Mouse (Mus musculus) lung, postnatal 36 days (tissue): Measurements from ENCODE around the gene Rnase13.

Experiments used
- DNase-seq: peaks from one replicate; pipeline ENCODE4 v3.0.0; 2022; ENCODE audit warnings: mixed read lengths

Gene Rnase13

DNA sequence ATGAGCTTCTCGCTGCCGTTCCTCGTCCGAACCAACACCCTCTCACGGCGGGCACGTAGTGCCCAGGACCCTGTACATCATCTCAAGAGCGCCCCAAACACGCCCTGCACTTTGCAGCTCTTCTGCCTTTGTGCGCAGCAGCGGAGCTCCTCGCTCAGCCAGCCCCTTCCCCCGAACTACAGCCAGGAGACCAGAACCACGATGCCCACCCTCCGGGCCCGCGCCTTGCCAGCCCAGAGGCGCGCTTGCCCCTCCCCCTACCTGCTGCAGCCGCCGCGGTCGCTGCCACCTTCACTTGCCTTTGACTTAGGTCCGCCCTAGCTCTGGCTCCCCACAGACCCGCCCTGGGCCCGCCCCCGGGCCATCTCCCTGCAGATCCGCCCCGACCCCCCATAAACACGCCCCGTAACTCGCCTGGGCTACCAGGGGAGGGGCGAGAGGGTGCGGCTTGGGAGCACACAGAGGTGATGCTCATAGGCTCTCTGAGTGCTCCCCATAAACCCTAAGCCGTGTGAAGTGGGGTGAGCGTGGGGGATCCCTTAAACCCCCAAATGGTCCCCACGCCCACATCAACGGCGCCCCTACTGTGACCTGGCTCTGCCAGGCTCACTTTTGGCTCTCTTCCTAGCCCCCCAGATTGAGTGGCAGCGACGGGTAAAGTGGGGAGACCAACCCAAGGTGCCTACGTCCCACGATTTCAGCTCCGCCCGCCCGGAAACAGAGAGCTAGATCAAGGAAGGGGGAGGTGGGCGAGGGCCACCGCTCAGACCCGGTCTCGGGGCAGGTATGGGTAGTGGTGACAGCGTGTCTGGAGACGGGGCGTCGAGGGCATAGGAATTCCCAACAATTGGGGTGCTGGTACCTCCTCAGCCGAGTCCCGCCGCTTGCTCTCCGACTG is 9.3 kb downstream of the Rnase13 start:
- DNase-seq: peak; percentile 86

DNA sequence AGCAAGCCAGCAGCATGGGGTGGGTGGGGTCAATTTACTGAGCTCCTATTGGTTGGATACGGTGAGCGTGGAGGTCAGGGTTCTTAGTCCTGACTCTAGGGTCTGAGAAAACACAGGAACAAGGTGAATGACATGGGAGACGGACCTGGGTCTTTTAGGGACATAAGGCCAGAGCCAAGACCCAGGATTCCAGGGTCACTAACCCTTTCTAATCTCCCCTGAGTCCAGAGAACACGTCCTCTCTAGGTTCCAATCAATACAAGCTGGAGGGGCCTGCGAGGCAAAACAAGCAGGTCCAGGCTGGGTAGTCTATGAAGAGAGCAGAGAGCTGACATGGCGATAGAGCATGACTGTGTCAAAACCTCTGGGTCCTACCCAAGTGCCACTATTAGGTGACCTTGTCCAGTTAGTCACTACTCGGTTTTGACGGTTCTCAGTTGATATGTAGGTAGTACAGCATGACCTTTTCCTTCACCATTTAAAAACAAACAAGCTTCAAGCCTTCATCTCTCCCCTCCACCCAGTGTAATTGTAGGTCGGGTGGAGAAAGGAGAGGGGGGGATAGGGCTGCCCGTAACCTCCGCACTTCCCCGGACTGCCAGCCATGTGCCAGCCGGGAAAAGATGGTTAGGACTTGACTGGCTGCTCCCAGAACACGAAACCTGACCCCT is 10.0 kb downstream of the Rnase13 start:
- no peak for DNase-seq

DNA sequence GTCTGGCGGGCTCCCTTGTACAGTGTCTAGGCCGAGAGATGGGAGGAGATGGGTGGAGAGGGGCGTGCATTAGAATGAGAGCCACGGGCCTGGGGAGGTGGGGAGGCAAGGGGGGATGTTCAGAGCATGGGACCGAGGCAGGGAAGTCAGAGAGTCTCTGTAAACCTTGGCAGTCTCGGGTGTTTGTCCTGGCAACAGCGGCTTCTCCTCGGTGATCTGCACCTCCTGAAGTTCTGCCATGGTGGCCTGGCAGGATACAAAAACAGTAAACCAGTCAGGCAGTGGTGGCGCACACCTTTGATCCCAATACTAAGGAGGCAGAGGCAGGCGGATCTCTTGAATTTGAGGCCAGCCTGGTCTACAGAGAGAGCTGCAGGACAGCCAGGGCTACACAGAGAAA is 11.3 kb downstream of the Rnase13 start:
- DNase-seq: no peak

DNA sequence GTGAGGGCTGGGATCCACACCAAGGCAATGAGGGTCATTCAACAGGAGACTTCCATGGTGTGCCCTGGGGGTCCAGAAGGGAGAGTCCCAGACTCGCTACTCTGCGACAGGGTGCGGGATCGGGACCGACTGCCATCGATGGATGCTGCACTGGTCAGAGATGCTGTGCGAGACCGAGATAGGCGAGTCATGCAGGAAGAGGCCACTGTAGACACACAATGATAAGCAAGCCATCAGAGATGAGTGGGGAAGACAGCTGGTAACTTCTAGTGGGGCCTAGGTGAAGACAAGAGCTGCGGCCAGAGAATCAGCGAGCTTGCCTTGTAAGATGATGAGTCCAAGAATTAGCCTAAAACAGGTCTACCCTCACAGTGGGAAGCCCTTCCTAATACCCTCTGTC is 16.5 kb downstream of the Rnase13 start:
- no peak for DNase-seq

DNA sequence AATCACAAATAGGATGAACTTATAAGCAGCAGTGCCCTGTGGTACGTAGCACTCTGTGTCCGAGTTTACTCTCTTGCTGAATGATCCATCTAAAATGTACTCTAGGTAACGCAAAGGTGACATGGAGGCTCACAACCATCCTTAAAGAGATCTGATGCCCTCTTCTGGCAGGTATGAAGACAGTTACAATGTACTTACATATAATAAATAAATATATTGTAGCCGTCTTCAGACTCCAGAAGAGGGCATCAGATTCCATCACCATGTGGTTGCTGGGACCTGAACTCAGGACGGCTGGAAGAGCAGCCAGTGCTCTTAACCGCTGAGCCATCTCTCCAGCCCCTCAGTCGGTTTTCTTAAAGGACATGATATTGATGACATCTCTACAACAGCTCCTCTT is 17.9 kb downstream of the Rnase13 start:
- no peak for DNase-seq

DNA sequence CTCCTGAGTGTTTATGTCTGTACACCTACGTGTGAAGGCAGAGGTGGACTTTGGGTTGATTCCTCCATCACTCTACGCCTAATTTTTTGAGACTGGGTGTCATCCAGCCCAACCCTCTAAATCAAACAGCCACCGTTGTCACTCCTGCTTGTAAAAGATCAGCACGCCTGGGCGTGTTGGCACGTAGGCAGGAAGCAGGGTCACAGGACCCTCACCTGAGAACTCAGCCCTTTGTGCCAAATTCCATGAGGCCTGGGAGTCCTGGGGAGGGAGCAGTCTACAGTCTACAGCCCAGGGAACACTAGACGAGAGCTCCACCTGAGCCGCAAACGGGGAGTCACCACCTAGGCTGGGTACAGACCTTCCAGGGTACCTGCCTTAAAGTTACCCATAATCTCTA is 18.8 kb downstream of the Rnase13 start:
- no peak for DNase-seq

DNA sequence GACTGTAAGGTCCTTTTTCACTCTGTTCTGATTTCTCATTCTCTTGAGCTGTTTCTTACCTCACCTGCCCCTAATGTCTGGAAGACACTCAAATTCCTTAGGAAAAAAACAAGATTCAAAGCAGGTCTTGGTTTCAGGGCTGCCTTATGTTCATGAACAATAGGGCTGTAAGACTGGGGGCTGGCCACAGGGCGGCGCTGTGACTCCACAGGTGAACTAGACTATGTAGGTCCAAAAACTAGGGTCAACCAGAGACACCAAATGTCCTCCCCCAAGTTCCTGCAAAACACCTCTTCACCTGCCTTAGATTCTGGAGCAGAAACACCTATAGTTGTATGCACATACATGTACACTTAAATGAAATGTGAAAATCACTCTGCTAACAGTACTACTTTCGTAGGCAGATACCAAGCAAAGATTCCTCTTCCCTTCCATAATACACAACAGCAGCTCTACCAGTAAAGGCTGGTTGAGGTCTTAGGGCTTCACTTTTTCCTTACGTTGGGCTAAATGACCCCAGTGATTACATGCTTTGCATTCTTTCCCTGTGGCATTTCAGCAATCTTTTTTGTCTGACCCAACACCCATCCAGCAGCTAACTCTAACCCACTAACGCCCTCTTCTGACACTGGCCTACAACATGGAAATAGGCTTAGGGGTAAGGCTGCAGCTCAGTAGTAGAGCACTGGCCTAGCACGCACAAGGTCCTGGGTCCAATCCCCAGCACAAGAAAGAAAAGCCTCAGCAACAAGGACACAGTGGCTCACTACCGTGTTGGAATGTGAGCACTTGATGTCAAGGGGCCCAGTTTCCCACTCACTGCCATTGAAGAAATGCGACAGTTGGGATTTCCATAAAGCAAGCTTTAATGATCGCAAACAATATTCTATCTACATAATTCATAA is 19.5 kb downstream of the Rnase13 start:
- DNase-seq: peak; percentile 79

DNA sequence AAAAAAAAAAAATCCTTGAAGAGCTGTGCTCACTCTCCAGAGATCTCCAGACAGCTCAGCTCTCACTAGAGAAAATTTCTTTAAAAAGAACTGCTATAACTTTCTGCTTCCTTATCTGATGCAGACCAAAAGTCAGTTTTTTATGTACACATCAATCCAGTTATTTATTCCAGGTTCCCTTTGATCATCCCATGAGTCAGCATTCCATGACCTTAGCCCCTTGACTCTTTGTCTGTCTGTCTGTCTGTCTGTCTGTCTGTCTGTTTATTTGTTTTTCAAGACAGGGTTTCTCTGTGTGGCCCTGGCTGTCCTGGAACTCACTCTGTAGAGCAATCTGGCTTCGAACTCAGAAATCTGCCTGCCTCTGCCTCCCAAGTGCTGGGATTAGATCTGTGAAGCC is 23.2 kb downstream of the Rnase13 start:
- no peak for DNase-seq

DNA sequence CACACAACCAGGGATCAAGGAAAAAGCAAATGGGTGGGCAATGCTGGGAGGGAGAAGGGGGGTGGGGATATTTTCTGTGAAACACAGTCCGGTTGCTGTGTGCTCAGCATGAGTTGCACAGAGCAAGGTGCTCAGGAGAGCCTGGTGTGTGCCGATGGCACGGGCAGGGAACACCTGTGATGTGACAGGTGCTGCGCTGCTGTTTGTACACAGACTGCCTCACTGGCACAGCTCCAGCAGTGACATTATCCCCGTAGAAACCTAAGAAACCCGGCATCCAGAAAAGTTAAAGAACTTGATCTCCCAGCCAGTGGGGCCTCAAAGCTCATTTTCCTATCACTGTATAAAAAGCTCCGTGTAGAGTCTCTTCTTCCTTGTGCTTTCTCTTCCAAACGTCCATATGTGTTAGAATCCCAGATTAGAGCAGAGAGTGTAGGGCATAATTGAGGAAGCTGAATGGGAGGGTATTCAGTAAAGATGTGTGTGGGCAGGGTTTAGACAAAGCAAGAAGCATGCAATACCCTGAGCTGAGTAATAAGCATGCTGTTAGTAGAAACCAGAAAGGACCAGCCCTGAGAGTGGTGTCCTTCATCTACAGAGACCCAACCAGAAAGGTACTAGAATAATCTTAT is 25.9 kb downstream of the Rnase13 start:
- DNase-seq: no peak

DNA sequence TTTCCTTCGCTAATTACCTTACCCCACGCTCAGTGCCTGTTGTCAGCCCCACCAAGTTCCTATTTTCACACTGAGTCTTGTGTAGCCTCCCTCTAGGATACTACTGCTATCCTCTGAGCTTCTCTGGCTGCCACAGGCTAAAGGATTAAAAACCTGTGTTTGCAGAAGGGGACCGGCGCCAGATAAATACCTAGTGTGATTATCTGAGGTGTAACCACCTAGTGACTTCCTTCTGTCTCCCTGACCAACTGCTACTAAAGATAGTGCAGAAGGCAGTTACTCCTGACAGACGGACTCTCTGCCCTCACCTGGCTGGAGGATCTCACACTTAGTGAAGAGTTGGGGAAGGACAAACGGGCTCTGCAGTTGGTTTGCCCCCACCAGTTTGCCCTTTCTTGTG is 26.6 kb downstream of the Rnase13 start:
- no peak for DNase-seq

DNA sequence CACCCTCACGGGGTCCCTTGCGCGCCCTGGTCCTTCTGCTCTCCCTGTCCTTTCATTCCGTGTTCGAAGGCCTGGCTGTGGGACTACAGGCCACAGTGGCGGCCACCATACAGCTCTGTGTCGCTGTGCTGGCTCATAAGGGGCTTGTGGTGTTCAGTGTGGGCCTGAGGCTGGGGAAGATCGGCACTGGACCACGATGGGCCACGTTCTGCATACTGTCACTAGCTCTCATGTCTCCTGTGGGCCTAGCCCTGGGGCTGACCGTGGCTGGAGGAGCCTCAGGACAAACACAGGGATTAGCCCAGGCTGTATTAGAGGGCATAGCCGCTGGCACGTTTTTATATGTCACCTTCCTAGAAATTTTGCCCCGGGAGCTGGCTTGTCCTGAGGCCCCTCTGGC is 27.5 kb downstream of the Rnase13 start:
- no peak for DNase-seq

DNA sequence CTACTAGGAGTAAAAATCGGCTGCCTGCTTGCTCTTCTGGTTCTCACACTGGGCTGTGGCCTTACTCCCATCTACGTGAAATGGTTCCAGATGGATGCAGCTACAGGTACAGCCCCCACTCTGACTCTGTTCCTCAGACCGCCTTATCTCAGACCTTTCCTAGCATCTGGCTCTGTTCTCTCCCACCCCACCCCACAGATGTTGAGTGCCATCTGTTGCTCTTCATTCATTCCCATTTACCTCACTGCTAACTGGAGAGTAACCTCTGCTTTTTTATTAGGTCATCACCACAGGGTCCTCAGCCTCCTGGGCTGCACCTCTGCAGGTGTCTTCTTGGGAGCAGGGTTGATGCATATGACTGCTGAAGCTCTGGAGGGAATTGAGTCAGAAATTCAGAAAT is 28.8 kb downstream of the Rnase13 start:
- DNase-seq: no peak

DNA sequence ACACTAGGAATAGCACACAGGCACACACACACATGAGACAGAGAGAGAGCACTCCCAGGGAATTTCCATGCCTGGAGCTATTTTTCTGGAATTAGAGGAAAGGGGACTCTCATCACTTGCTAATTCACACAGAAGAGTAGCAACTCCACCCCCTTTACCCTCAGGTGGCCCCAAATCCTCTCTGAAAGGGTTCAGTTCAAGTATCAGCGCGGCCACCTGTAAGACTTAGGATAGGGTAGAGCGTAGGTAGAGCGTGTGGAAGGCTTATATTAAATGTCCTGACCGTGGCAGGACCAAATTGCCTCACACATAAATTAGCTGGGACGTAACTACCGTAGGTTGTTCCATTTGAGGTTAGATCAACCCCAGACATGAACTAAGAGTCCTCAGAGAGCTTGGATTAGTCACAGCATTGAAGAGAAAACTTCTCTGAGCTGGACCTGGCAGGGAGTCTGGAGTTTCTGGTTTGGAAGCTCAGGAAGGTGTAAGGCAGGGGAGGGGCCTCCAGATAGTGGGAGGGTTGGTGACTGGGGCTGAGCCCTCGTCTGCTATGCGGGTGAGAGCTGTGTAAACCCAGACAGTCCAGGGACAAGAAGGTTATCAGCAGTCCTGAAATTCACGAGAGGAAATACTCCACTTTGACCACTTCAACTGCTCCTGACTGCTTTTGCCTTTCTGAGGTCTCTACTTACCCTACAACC is 29.3 kb downstream of the Rnase13 start:
- DNase-seq: peak; percentile 75

DNA sequence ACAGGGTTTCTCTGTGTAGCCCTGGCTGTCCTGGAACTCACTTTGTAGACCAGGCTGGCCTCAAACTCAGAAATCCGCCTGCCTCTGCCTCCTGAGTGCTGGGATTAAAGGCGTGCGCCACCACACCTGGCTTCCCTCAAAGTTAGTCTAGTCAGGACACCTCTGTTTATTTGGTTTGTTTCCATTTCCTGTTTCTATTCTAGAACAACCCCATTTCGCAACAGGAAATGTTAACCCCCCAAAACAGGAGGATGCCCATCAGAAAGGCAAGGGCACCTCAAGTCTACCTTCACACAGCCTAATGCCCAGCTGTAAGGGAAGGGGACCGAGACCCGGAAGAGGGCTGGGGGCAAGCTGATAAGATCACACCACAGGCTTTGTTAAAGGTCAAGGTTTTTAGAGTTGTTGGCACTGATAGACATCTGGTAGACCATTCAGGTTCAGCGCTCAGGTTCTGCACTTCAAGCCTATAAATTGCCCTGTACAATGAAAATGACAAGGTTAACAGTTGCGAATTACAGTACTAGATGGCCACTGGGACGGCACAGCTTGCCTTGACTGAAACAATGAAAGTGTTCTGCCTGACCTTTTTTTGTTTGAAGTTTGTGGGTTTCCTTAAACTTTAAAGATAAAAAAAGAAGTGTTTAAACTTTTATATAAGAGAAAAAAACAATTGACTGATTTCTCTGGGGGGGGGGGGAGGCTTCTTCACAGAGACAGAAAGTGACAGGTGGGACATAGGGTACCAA is 30.2 kb downstream of the Rnase13 start, which contains the start of gene Slc39a2:
TSS of gene Slc39a2 (plus strand) at position 699 of the 749 bp plus-strand sequence.
- no peak for DNase-seq

DNA sequence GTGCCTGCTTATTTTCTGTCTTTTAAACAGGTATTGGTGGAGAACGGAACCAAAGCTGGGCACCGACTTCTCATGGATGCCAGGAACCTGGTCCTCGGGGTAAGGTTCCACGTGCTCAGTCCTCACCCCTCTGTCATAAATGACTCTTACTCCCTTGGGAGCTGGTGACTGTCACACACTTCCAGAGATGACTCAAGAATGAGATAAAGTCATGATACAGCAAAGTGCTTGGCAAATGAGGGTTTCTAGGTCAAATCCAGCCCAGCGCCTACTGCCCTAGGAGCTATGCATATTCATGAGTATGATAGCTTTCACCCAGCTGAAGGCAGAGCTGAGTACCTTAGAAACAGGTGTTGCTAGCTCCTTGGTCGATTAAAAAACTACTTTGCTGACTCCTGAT is 32.7 kb downstream of the Rnase13 start:
- no peak for DNase-seq

DNA sequence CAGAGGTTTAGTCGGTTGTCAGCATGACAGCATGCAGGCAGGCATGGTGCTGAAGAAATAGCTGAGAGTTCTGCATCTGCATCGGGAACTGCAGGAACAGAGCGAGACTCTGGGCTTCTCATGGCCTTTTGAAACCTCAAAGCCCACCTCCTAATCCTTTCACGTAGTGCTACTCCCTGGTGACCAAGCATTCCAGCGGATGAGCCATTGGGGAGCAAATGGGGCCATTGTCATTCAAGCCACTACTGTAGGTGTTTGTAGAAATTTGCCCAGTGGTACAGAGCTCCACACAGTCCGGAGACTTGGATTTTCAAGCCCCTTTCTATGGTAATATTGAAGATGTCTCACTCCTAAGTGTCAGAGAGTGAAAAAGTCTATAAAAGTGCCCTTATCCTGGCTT is 36.5 kb downstream of the Rnase13 start:
- no peak for DNase-seq

DNA sequence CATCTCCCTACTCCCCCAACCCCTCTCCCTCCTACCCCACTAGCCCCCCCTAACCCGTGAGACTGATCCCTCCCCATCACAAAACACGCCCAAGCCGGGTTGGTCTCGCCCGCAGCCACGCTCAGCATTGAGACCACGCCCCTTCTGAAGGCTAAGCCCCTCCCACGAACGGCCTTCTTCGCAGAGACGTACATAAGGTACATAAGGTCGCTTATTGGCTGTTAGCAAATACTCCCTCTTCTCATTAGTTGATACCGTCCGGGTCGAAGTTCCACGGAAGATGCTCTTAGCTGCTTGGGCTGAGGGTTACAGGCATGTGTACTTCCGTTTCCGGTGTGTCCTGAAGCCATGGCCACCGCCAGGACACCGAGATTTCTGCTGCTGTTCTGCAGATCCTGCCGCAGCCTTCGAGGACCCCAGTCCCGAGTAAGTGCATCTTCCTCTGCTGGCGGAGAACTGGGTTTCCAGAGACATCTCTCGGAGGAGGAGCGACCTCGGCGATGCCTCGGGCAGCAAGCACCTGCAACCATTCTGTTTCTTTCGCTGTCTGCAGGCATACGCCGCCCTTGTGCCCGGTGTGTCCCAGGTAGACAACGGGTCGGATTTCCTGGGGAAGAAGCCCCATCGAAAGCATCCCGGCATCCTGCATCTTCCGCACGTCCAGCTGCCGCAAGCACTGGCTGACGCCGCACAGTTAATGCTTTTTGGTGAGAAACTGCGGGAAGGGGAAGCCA is 37.8 kb downstream of the Rnase13 start, which contains the start of gene Mettl17:
TSS of gene Mettl17 (plus strand) at position 245 of the 734 bp plus-strand sequence.
- DNase-seq: peak; percentile 97

DNA sequence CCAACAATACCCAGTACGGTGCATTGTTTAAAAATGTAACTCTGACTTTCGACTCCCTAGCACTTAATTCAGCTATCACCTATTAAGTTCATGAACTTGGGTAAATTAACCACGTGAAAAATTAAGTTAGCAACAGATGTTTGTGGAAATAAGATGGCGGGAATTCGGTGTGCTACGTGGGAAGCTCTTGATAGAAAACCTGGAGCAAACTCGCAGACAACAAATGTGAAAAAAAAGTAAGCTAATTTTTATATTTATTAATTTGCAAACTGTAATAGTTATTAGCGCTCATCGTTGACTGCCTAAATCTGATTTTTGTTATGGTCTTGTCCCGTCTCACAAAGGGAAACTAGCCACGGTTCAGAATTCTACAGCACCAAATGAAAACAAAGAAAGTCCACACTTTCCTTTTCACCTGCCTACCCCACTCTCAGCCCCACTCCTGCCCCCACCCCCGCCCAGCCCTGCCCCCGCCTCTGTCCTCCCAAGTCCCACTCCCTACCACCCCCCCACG is 38.5 kb downstream of the Rnase13 start:
- no peak for DNase-seq

DNA sequence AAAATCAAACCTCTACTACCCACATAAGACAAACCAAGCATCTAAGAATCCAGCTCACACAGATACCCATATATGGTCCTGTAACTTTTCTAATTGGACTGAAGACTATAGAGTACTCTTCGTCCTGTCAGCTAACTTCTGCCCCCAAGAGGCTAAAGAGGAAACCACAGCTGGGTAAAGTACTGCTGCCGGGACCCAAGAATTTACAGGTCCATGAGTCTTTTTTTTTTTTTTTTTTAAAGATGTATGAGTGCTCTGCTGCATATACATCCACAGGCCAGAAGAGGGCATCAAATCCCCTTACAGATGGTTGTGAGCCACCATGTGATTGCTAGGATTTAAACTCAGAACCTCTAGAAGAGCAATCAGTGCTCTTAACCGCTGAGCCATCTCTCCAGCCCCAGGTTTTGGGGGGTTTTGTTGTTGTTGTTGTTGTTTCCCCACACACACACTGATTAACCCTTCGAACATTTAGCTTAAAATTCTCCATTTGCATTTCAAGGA is 39.0 kb downstream of the Rnase13 start:
- DNase-seq: peak; percentile 91

DNA sequence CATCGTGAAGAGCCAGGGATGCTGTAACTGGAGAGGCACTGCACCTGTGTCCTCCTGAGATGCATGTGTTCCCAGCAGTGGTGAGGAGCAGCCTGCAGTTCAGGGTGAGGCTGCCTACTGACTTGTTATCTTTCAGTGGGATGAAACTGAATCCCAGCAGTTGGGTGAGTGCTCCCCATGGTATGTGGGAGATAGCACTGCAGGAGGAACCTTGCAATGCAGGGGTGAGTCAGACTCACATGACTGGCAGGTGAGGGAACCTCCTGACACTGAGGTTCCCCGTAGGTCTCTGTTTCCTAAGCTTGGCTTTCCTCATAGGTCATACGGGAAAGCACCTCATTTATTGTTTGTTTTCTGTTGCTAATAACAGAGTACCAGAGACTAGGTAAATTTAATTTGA is 45.1 kb downstream of the Rnase13 start:
- no peak for DNase-seq
